Mouse (Mus musculus) forebrain, embryonic 14.5 days (tissue): ENCODE data around the gene Ebf1. TPM values are rescaled to one million over a fixed set of nuclear protein-coding genes. Genes with fewer than 3 reads are reported as not detected.

Experiments
- ATAC-seq: fragments of 200-750 bp; cut with Nextera tagmentation; 2 replicates; pipeline ENCODE4 v1.8.0; 2017; ENCODE audit warnings: mild to moderate bottlenecking, moderate library complexity
- DNase-seq: peaks from one replicate; pipeline ENCODE4 v3.0.0-alpha.2; 2015; ENCODE audit warnings: low spot score
- H3K27ac ChIP-seq: fragments of 300-500 bp; sonication (generic); 2 replicates; pipeline ENCODE4 v1.5.1; 2014; ENCODE audit warnings: low read depth, mild to moderate bottlenecking, control low read depth, low read length, moderate library complexity
- H3K27me3 ChIP-seq: fragments of 300-500 bp; sonication (generic); replicated peaks from 2 replicates; pipeline ENCODE4 v1.6.1; 2014; ENCODE audit warnings: low read length, control low read depth, mixed read lengths; ENCODE audit not compliant: control insufficient read depth, insufficient read depth
- H3K36me3 ChIP-seq: fragments of 300-500 bp; sonication (generic); 2 replicates; pipeline ENCODE4 v1.6.1; 2014; ENCODE audit warnings: low read length, control low read depth; ENCODE audit not compliant: control insufficient read depth, insufficient read depth
- H3K4me1 ChIP-seq: fragments of 300-500 bp; sonication (generic); 2 replicates; pipeline ENCODE4 v1.6.1; 2014; ENCODE audit warnings: antibody characterized with exemption, low read length, control low read depth; ENCODE audit not compliant: control insufficient read depth, insufficient read depth
- H3K4me2 ChIP-seq: fragments of 300-500 bp; sonication (generic); 2 replicates; pipeline ENCODE4 v1.6.1; 2014; ENCODE audit warnings: mild to moderate bottlenecking, control low read depth, low read length
- H3K4me3 ChIP-seq: fragments of 300-500 bp; sonication (generic); 2 replicates; pipeline ENCODE4 v1.5.1; 2014; ENCODE audit warnings: low read depth, low read length, control low read depth
- H3K9ac ChIP-seq: fragments of 300-500 bp; sonication (generic); 2 replicates; pipeline ENCODE4 v1.6.1; 2014; ENCODE audit warnings: mild to moderate bottlenecking, low read length, control low read depth, moderate library complexity
- H3K9me3 ChIP-seq: fragments of 300-500 bp; sonication (generic); replicated peaks from 2 replicates; pipeline ENCODE4 v1.6.1; 2016; ENCODE audit warnings: low read length, control low read depth, mixed read lengths; ENCODE audit not compliant: control insufficient read depth
- WGBS: fragments of 180-500 bp; shearing (Covaris S2); extraction: QIAGEN DNeasy Blood & Tissue Kit; methylation state at CpG from one replicate; pipeline ENCODE4 v1.1.7; 2014; 5-methylcytosine and 5-hydroxymethylcytosine counted together
- polyA plus RNA-seq: library from polyadenylated mRNA; unstranded; fragments of >200 nt; fragmentation: Nextera tagmentation; extraction: Ambion mirVana; gene quantifications from 2 replicates; pipeline ENCODE4 v1.2.1, GENCODE M21; 2014

Ebf1 gene
- polyA plus RNA-seq, 1 experiment from 2014 or later = 30.7 TPM

GRCm38 (mm10) chr11:45017493-45017892 lies 400.4 kb downstream of the Ebf1 start:
- Histone ChIP-seq H3K27ac (no peak overlapping the region), H3K4me2 (no peak overlapping the region), H3K9ac (no peak overlapping the region), H3K36me3 (no peaks in the 10 kb centered on the region), H3K27me3 (no peaks in the 10 kb centered on the region), H3K4me3 (no peak overlapping the region), H3K9me3 (no peaks in the 10 kb centered on the region), H3K4me1 (no peaks in the 10 kb centered on the region)
- ATAC-seq = no peak
- no peak for DNase-seq
- WGBS = 76% methylated on average over 3 of the region's 3 CpGs

- 83% methylated on average over 5 of the region's 5 CpGs for WGBS
- Histone ChIP-seq H3K4me3 (no peak overlapping the region), H3K9me3 (no peaks in the 10 kb centered on the region), H3K9ac (no peak overlapping the region), H3K4me1 (0 out of 2 replicates have a peak, but pooled peaks cover 3% of the 10 kb centered on the region), H3K4me2 (no peak overlapping the region), H3K27me3 (no peaks in the 10 kb centered on the region), H3K27ac (no peak overlapping the region), H3K36me3 (no peaks in the 10 kb centered on the region)
- no peak for DNase-seq
- ATAC-seq = 0 out of 2 replicates have a peak, but pooled peaks have one; percentile 7
Measured at GRCm38 (mm10) chr11:45026012-45026411, 408.9 kb downstream of the Ebf1 start.

GRCm38 (mm10) chr11:45026674-45027073 lies 409.6 kb downstream of the Ebf1 start:
- Histone ChIP-seq H3K9ac (0 out of 2 replicates have a peak overlapping the region, but pooled peaks have one; percentile 3), H3K27me3 (no peaks in the 10 kb centered on the region), H3K9me3 (no peaks in the 10 kb centered on the region), H3K4me2 (peak overlapping the region; percentile 10; the same call in 1 of the 2 replicates), H3K27ac (no peak overlapping the region), H3K4me3 (no peak overlapping the region), H3K4me1 (0 out of 2 replicates have a peak, but pooled peaks cover 3% of the 10 kb centered on the region), H3K36me3 (no peaks in the 10 kb centered on the region)
- DNase-seq (peak; percentile 42), ATAC-seq (peak; percentile 32; the same call in 1 of the 2 replicates)
- 8% methylated on average over 11 of the region's 11 CpGs for WGBS

- no peak overlapping the region for H3K27ac ChIP-seq
- H3K4me2 ChIP-seq = peak overlapping the region; percentile 10; the same call in 1 of the 2 replicates
- 43% methylated on average over 7 of the region's 7 CpGs for WGBS
- H3K36me3 ChIP-seq = no peaks in the 10 kb centered on the region
- H3K9ac ChIP-seq = 0 out of 2 replicates have a peak overlapping the region, but pooled peaks have one; percentile 3
- H3K9me3 ChIP-seq = no peaks in the 10 kb centered on the region
- H3K27me3 ChIP-seq = no peaks in the 10 kb centered on the region
- DNase-seq = no peak
- no peak overlapping the region for H3K4me3 ChIP-seq
- 0 out of 2 replicates have a peak, but pooled peaks cover 3% of the 10 kb centered on the region for H3K4me1 ChIP-seq
- ATAC-seq = no peak
Measured at GRCm38 (mm10) chr11:45027076-45027475, 410.0 kb downstream of the Ebf1 start.

- peak; percentile 54 for DNase-seq
- peak overlapping the region; percentile 14; the same call in 1 of the 2 replicates for H3K27ac ChIP-seq
Measured at GRCm38 (mm10) chr11:45055744-45056610, 438.9 kb downstream of the Ebf1 start.

More at GRCm38 (mm10) chr11:45055744-45056610, 438.9 kb downstream of the Ebf1 start:
- no peak overlapping the region for H3K4me3 ChIP-seq
- no peaks in the 10 kb centered on the region for H3K36me3 ChIP-seq
- H3K27me3 ChIP-seq = no peaks in the 10 kb centered on the region
- WGBS = 46% methylated on average over 7 of the region's 7 CpGs
- H3K4me2 ChIP-seq = no peak overlapping the region
- peak; percentile 71 for ATAC-seq
- no peaks in the 10 kb centered on the region for H3K4me1 ChIP-seq
- no peak overlapping the region for H3K9ac ChIP-seq
- H3K9me3 ChIP-seq = no peaks in the 10 kb centered on the region

Other genes with a start within 250 kb of the Ebf1 start
- not detected in 2 replicates for gene Il12b, start 217.3 kb upstream of the Ebf1 start, polyA plus RNA-seq
- gene Ublcp1, start 146.8 kb upstream of the Ebf1 start, polyA plus RNA-seq = 65.0 and 74.5 TPM in 2 replicates
- gene Rnf145, start 98.4 kb upstream of the Ebf1 start, polyA plus RNA-seq = 92.6 and 102 TPM in 2 replicates